Mouse (Mus musculus): ENCODE measurements at regions not wholly inside any gene's neighbourhood (a gene's known extent, or its start where the extent isn't known, plus 50 kb on each side); places are given as distances from the start of the nearest gene placed in this dataset.

- no peak for TF ChIP-seq CTCF (IDR thresholded peaks at IDR 0.05; ENCODE audit: low read depth, low read length)
- no peak for TF ChIP-seq POLR2A (IDR thresholded peaks at IDR 0.05; ENCODE audit: insufficient read depth, low read length)
- TF ChIP-seq EP300 (IDR thresholded peaks at IDR 0.05; ENCODE audit: insufficient read depth, low read depth, low read length) = no peak
Measured at GRCm38 (mm10) chr7:133477221-133477620, 124.7 kb downstream of the Tex36 start.
